In the genomic region with DNA sequence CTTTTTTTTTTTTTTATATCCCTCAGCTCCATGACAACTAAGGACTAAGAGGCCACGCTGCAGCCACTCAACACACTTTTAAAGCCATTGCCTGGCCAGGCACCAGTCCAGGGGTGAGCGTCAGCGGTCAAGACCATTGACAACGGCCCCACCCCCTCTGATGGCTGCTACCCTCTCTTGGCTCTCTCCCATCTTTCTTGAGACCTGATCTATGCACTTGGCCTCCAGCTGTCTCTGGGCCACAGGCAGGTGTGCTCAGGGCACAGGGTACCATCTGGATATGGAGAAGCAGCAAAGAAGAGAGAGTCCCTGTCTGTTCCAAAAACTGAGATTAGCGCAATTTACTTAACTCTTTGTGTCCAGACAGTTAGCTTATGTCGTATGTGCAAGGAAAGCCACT, we compare ENCODE assay signal across 24 mouse cellular contexts.
DNase-seq lines count a peak whose midpoint lies in the region; ATAC-seq lines count a peak whose summit lies in the region.
"Had no signal": no experiment of that assay in that cellular context is flagged by ENCODE, and none has a peak within 500 bp of the region (broad histone marks: within the 10 kb centered on the region; RNA-seq: fewer than 3 reads in every experiment).

No protein-coding gene starts in this region.

- peaks cover 2% of the 10 kb centered on the region; the same call in 1 of the 2 replicates for H3K9me3 ChIP-seq in hindbrain, embryonic 16.5 days (ENCODE audit: control insufficient read depth, low read length)
- no peaks in the 10 kb centered on the region for H3K9me3 ChIP-seq in hindbrain, embryonic 10.5 days
- H3K9me3 ChIP-seq: forebrain, embryonic 13.5 days; heart, embryonic 10.5 days; intestine, embryonic 15.5 days; limb, embryonic 13.5 days; lung, embryonic 15.5 days; stomach, embryonic 15.5 days had no signal

- no peak overlapping the region for H3K27ac ChIP-seq in hindbrain, embryonic 16.5 days (ENCODE audit: low read depth, low read length)
- no peak overlapping the region for H3K27ac ChIP-seq in hindbrain, embryonic 10.5 days
- H3K27ac ChIP-seq: forebrain, embryonic 13.5 days; heart, embryonic 10.5 days; intestine, embryonic 15.5 days; limb, embryonic 13.5 days; lung, embryonic 15.5 days; stomach, embryonic 15.5 days had no signal

- DNase-seq in heart, adult 11 months = peak; percentile 85
- DNase-seq in heart, postnatal 25 days (ENCODE audit: low spot score) = no peak
- DNase-seq in hindbrain, embryonic 10.5 days (ENCODE audit: low spot score) = no peak
- DNase-seq in lung, postnatal 10 days = peak; percentile 16
- DNase-seq in lung, postnatal 25 days (ENCODE audit: low spot score) = no peak
- DNase-seq: adrenal gland, postnatal 25 days; B cell, adult 2 months; cerebellum, adult 2 months; cerebellum, postnatal 36 days; gastrocnemius, postnatal 36 days; kidney, adult 8-10 months; kidney, postnatal 14 days; midbrain, embryonic 14.5 days; right cerebral cortex, postnatal 25 days; thymus, adult 18-20 months; thymus, postnatal 25 days had no signal

- 75% methylated on average over 6 of the region's 6 CpGs for WGBS in hindbrain, embryonic 16.5 days
- 86% methylated on average over 6 of the region's 6 CpGs for WGBS in hindbrain, embryonic 10.5 days

- H3K4me1 ChIP-seq in hindbrain, embryonic 16.5 days (ENCODE audit: control insufficient read depth, insufficient read depth, low read depth, low read length) = no peaks in the 10 kb centered on the region
- no peaks in the 10 kb centered on the region for H3K4me1 ChIP-seq in hindbrain, embryonic 10.5 days (replicated peaks)
- H3K4me1 ChIP-seq: forebrain, embryonic 13.5 days; heart, embryonic 10.5 days; intestine, embryonic 15.5 days; limb, embryonic 13.5 days; lung, embryonic 15.5 days; stomach, embryonic 15.5 days had no signal

- no peak overlapping the region for H3K9ac ChIP-seq in hindbrain, embryonic 16.5 days (ENCODE audit: low read depth, low read length)
- H3K9ac ChIP-seq: forebrain, embryonic 13.5 days; intestine, embryonic 15.5 days; limb, embryonic 13.5 days; lung, embryonic 15.5 days; stomach, embryonic 15.5 days had no signal

- no peaks in the 10 kb centered on the region for H3K36me3 ChIP-seq in hindbrain, embryonic 16.5 days (ENCODE audit: control insufficient read depth, insufficient read depth, low read length)
- H3K36me3 ChIP-seq in hindbrain, embryonic 10.5 days = no peaks in the 10 kb centered on the region
- H3K36me3 ChIP-seq: heart, embryonic 10.5 days; intestine, embryonic 15.5 days; limb, embryonic 13.5 days; lung, embryonic 15.5 days; stomach, embryonic 15.5 days had no signal

- no peak overlapping the region for H3K4me3 ChIP-seq in hindbrain, embryonic 16.5 days (ENCODE audit: low read length)
- H3K4me3 ChIP-seq in hindbrain, embryonic 10.5 days = no peak overlapping the region
- H3K4me3 ChIP-seq: forebrain, embryonic 13.5 days; heart, embryonic 10.5 days; intestine, embryonic 15.5 days; limb, embryonic 13.5 days; lung, embryonic 15.5 days; stomach, embryonic 15.5 days had no signal

- peak; percentile 73; the same call in 1 of the 2 replicates for ATAC-seq in hindbrain, embryonic 16.5 days
- ATAC-seq: forebrain, embryonic 13.5 days; intestine, embryonic 15.5 days had no signal

- H3K4me2 ChIP-seq in hindbrain, embryonic 16.5 days (ENCODE audit: low read length) = no peak overlapping the region
- H3K4me2 ChIP-seq: forebrain, embryonic 13.5 days; intestine, embryonic 15.5 days; limb, embryonic 13.5 days; liver, embryonic 11.5 days; lung, embryonic 15.5 days; stomach, embryonic 15.5 days had no signal

- H3K27me3 ChIP-seq in hindbrain, embryonic 16.5 days (replicated peaks; ENCODE audit: control insufficient read depth, insufficient read depth, low read length) = no peaks in the 10 kb centered on the region
- no peaks in the 10 kb centered on the region for H3K27me3 ChIP-seq in hindbrain, embryonic 10.5 days (ENCODE audit: insufficient read depth, poor library complexity, severe bottlenecking)
- H3K27me3 ChIP-seq: forebrain, embryonic 13.5 days; intestine, embryonic 15.5 days; limb, embryonic 13.5 days; lung, embryonic 15.5 days; stomach, embryonic 15.5 days had no signal

- intact Hi-C loops in heart, postnatal 25 days (cut with DNase I) = no loop called here

Comparison
In these comparisons a context has a peak if more than half of its experiments do, and no peak if none do; other contexts are left out.
1. DNase-seq: peak in heart, adult 11 months (single experiment) and lung, postnatal 10 days (single experiment); none in heart, postnatal 25 days (single experiment), hindbrain, embryonic 10.5 days (single experiment) and lung, postnatal 25 days (single experiment).